Mouse (Mus musculus) retina, postnatal 7 days (tissue): Measurements from ENCODE around the gene Hist1h3g.
"Not testable (repeated sequence)": the region's sequence is repeated elsewhere in the genome, so short reads cannot be mapped to it uniquely, and the experiment has no call there.

Experiments used
- DNase-seq: peaks from one replicate; pipeline ENCODE4 v3.0.0-alpha.2; 2012; ENCODE audit warnings: low read depth, low spot score

The Hist1h3g gene

GRCm38 (mm10) chr13:23535137-23536075 lies at the start of gene Hist1h3g:
Gene Hist1h3g, plus strand, starts transcription at chr13:23535422.
- DNase-seq = not testable (repeated sequence)

DNA sequence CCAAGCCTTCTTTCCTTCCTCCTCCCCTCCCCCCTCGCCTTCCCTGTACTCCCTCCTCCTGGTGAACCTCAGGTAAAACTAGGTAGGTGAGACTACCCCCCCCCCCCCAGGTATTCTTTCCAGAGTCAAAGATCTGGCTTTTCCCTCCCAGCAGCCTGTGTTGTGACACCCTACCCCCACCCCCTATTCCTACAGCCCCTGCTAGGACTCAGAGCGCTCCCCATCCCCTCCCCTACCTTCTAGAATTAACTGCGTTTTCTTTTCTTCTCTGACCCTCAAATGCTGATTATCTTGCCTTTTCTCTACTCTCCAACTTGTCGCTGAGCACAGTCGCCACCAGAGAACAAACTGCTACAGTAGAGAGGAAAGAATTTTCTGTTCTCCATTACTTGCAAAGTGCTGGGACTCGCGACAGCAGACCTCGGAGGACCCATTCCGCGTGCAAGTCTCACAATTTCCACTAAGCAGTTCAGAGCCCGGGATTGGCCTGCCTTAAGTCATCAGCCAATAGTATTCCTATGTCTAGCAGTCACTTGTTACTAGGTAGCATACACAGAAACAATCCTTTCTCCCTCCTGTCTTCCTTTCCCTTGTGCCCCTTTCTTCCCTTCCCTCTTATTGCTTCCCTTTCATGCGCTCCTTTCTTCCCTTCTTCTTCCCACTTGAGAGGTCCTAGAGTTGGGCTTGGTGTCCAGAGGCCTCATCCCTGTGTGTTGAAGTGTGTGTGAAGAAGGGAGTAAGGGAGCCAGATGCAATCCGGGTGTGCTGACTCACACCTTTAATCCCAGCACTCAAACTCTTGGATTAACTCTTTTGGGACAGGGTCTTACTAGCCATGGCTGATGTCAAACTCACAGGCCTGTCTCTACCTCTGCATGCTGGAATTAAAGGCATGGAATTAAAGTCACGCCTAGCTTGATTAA lies 46.6 kb upstream of the Hist1h3g start, which contains the start of gene Btn2a2:
TSS of gene Btn2a2 (minus strand) at position 458 of the 923 bp plus-strand sequence.
- peak; percentile 64 for DNase-seq

DNA sequence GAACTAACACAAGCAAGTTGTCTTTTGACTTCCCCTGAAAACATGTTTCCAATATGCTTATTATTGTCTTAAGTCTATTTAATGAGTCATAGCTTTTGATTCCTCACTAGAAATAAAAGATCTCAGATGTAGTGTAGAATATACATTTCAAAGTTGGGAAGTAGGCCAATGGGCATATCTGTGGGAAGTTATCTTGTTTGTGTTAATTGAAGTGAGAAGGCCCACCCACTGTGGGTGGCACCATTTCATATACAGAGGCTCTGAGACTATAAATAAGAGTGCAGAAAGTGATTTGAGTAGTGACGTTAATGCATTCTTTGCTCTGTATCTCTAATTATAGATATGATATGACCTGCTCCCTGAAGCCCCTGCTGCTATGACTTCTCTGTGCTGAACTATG lies 44.4 kb upstream of the Hist1h3g start:
- no peak for DNase-seq

GRCm38 (mm10) chr13:23491263-23491662 lies 44.0 kb upstream of the Hist1h3g start:
- DNase-seq = no peak

DNA sequence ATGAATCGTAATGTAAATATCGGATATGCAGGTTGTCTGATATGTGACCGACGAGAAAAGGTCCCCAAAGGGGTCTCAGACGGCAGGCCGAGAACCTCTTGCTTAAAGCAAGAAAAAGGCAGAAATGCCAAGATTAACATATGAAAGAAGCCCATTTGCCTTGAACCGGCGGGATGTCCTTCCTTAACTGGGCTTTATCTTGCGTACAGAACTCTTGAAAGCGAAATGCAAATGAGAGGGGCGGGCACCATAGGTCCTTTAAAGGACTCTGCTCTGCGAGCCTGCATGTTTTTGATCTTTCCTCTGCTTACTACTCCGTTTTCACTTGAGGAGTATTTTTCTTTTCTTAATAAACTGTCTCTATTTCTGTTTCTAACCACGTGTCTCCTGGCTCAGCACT lies 43.2 kb upstream of the Hist1h3g start:
- no peak for DNase-seq

DNA sequence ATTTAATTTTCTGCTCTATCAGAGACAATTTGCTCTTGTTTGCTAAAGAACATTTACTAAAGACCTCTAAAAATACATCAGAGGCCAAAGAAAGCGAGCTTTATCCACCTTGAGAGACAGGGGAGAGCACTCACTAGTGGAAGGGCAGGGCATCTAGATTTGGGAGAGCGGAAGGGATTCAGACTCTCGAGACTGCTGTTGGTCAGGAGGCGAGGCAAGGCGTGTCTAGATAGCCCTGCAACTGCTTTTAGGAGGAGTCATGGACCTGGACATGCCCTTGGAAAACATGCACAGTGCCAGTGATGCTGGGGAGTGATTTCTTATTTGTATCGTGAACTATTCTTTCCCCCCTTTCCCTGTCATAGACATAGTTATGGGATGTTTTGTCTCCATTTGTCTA lies 39.7 kb upstream of the Hist1h3g start:
- no peak for DNase-seq

DNA sequence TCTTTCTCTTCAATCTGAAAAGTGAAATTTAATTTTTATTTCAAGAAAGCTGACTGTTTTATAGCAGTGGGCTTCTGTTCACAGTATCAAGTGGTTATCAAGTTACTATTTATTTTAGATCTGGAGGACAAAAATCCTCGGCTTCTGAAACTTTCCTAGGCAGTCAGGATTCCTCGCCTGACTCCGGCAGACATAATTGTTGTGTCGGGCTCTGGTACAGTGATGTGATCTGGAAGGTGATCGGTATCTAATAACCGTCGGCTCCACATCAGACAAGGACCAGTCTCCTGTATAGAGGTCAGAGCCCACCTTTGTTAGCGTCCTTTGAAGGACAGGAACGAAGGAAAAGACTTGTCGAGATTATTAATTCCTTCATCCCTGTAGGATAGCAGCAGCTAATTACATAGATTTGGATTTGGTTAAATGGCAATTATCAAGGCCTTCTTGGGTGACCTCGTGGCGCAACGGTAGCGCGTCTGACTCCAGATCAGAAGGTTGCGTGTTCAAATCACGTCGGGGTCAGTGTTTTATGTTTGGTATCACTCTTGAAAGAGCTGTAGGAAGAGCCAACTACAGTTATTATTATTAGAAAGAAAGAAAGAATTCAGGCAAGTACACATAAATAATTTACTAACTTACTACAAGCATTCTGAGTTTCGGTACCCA lies 37.4 kb upstream of the Hist1h3g start:
- DNase-seq = no peak

DNA sequence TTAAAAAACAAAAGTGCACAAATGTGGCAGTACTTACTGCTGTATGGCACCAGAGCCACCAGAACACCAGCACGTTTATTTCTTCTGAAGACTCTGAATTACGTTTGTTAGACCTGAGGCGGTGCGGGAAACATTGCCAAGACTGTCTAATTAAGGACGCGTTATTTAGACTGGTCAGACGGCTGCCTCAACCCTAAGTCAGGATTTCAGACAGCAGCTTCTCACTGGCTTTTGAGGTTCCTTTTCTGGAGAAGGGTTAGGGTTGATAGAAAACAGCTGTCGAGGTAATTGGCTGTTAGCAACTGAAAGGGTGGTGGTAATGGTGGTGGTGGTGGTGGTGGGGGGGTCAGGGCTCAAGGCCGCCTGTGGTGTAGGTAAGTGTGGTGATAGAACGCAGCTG lies 36.6 kb upstream of the Hist1h3g start:
- no peak for DNase-seq

GRCm38 (mm10) chr13:23499943-23500342 lies 35.3 kb upstream of the Hist1h3g start:
- no peak for DNase-seq

DNA sequence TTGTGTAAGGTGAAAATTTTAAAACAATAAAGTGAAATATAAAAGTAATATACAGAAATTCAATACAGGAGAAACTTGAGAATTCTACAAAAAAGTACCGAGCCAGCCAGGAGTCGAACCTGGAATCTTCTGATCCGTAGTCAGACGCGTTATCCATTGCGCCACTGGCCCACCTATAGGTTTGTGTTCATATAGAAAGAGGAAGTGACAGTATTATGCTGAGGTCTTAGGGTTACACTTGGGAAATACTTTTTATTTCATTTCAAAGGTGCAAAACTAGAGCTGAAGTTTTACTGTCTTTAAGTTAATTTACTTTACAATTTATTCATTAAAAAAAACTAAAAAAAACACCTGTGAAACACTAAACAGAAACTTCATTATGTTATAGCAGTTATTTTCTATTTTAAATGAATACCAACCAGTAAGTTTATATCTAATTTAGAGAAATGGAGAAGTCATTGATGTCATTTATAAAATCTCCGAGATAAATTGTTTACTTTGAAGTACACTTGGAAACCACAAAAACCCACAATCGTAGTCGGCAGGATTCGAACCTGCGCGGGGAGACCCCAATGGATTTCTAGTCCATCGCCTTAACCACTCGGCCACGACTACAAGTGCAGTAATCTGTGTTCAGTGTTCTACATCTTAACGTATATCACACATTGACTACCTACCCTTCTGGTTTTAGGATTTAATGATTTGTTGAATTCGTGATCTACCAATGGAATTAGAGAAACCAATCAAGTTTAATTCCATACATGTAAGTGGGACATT lies 34.6 kb upstream of the Hist1h3g start:
- DNase-seq = no peak

- no peak for DNase-seq
Observed at GRCm38 (mm10) chr13:23501511-23501910, 33.7 kb upstream of the Hist1h3g start.

DNA sequence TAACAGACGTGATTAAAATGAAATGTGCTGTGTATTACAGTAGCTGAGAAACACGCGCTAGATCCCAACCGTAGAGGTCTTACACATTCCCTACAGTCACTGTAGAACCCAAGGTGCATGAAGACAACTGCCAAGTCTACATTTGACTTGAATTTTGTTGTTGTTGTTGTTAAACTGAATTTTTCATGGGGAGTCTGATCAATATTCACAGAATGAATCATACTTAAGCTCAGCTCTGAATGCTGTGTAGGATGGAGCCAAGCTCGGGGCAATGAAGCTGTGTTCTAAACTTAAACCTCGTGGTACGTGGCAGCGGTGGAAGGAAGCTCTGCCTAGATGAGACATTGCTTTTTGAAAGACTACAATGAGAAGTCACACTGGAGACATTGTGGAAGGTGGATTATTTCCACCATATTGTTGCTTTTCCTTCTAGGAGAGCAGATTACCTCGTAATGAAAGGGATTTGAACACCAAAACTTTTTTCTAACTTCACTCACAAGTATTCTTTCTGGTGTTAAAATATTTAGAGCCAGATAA lies 33.1 kb upstream of the Hist1h3g start:
- no peak for DNase-seq

DNA sequence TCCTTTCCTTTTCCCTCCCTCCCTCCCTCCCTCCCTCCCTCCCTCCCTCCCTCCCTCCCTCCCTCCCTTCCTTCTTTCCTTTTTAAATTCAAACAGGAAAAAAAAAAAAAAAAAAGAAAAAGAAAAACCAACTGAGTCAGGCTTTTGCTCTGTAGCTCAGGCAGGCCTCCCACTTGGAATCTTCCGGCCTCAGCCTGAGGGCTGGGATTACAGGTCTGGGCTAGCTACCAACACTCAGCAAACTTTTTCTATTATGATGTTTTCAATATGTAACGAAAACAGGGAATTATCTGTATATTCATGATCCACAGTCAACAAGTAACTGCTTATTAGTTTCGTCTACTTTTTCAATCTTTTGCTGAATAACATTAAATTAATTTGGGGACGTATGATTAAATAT lies 32.3 kb upstream of the Hist1h3g start:
- DNase-seq = no peak

DNA sequence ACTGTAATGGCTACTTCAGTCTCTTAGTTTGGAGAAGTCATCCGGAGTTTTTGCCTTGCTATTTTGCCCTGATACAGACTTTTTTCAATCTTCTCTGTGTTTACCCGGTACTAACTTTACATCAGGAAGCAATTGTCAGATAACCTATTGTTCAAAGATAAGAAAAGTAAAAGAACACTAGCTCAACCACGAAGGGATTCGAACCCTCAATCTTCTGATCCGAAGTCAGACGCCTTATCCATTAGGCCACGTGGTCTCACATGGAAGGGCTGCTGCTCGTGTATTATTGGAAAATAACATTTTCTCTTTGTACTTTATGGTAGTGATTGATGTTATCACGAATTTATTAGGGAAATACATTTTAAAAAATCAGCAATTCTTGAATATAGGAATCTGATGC lies 31.4 kb upstream of the Hist1h3g start:
- no peak for DNase-seq

DNA sequence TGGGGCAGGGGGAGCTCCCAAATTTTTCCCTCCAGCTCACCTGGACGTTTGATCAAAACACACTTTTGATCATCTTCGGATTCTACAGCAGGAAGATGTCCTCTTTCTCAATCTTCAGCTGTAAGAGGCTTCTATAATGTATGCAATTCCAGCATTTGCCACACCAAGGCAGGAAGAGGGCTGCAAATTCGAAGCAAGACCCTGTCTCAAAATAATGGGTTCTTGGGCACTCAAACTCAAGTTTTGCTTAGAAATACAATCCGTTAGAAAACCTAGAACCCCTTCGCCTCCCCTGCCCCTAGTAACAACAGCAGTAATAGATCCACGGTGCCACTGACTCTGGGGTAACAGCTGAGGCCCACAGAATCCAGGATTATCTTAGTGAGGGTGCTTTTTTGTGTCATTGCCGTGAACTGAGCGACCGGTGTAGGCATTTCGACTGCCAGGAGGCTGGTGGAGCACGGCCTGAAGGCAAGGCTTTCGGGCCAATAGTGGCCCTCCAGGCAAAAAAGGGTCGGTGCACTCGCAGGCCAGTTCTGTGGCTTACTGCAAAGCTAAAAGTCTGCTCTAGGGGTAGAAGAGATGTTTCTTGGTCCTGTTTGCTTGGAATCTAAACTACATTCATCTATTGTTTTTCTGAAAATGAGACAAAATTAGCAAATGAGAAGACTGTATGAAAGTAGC lies 29.4 kb upstream of the Hist1h3g start:
- no peak for DNase-seq

DNA sequence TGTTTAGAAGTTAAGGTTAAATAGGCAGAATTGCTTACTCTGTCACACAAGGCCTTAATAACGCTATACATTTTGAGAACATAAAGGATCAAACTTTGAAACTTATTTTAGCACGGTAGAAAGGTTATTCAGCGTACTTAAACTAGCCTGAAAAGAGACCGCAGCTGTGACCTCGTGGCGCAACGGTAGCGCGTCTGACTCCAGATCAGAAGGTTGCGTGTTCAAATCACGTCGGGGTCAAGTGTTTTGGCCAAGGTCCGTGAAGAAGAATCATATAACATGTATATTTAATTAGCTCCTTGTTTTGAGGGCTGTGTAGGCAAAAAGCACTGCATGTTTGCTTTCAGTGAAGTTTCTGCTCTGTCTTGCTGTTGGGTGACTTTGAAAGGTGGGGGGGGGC lies 28.9 kb upstream of the Hist1h3g start:
- no peak for DNase-seq

DNA sequence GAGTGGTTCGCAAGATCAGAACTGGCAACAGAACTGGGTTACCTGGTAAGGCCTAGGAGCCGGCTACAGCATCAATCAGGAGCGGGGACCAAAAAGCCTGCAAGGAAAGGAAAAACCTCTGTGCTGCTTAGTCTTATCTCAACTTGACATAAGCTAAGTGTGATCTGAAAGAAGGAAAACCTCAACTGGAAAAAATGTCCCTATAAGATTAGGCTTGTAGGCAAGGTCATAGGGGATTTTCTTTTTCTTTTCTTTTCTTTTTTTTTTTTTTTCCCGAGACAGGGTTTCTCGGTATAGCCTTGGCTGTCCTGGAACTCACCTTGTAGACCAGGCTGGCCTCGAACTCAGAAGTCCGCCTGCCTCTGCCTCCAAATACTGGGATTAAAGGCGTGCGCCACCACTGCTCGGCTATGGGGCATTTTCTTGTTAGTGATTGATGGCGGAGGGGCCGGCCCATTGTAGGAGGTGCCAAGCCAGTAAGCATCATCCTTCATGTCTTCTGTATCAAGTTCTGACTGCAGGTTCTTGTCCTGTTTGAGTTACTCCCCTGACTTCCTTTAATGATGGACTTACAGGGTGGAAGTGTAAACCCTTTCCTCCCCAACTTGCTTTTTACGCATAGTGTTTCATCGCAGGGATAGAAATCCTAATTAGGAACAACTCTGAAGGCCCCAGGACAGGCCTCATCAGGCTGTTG lies 28.3 kb upstream of the Hist1h3g start:
- DNase-seq = no peak

DNA sequence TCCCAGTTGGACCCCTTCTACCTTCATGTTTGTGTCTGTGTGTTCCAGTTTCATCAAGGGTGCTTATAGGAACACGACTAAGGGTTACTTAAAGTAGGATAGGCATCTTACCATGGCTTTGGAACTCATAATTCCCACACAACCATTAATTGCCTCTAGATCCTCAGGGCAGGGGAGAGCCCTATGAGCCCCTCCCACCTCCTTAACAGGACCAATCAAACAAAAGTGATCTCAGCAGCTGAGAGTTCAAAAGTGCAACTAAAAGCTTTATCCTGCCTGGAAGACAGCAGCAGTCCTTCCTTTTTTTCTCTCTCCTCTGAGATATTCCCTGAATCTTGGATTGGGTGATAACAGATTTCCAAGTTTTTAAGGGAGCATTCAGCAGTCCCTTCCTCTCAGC lies 25.1 kb upstream of the Hist1h3g start:
- DNase-seq = no peak

DNA sequence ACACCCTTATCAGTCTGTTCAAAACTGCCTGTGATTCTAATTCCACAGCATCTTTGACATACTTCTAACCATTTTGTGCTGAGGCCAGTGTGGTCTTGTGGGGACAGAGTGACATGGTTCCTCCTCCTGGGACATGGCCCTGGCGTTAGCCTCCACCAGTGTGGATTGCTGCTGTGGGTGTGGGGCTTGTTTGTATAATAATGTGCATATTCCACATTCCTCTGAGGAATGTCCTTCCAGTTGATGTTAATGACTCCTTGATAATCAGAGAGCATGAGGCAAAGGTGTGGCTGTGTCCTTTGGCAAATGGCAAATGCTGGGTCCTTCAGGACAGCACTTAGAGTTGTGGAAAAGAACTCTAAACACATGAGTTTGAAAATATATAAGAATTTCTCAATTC lies 21.7 kb upstream of the Hist1h3g start:
- no peak for DNase-seq

GRCm38 (mm10) chr13:23515281-23515680 lies 19.9 kb upstream of the Hist1h3g start:
- DNase-seq = no peak
